Mouse (Mus musculus): ENCODE data around the gene Dolk. TPM values are rescaled to one million over a fixed set of nuclear protein-coding genes. Genes with fewer than 3 reads are reported as not detected.

Dolk gene
- polyA plus RNA-seq, 1 experiment from 2014 or later: 41.2 TPM

- H3K4me3 ChIP-seq (ENCODE audit: low read length): no peak overlapping the region
- 56% methylated on average over 7 of the region's 7 CpGs for WGBS
- H3K9ac ChIP-seq (ENCODE audit: low read depth, low read length): 0 out of 2 replicates have a peak overlapping the region, but pooled peaks have one; percentile 21
- 0 out of 2 replicates have a peak overlapping the region, but pooled peaks have one; percentile 6 for H3K4me2 ChIP-seq (ENCODE audit: low read depth, low read length)
- ATAC-seq: peak; percentile 8; the same call in 1 of the 2 replicates
- no peaks in the 10 kb centered on the region for H3K9me3 ChIP-seq (ENCODE audit: control insufficient read depth, low read length)
- H3K36me3 ChIP-seq (ENCODE audit: control insufficient read depth, insufficient read depth, low read length): peaks cover 27% of the 10 kb centered on the region
- H3K27me3 ChIP-seq (replicated peaks; ENCODE audit: control insufficient read depth, insufficient read depth, low read length): no peaks in the 10 kb centered on the region
- H3K27ac ChIP-seq (ENCODE audit: low read length): peak overlapping the region; percentile 42; the same call in 1 of the 2 replicates
- H3K4me1 ChIP-seq (ENCODE audit: control insufficient read depth, insufficient read depth, low read length): peaks cover 23% of the 10 kb centered on the region
These were observed 41.4 kb downstream of the Dolk start for GRCm38 (mm10) chr2:30244595-30245178.

DNA sequence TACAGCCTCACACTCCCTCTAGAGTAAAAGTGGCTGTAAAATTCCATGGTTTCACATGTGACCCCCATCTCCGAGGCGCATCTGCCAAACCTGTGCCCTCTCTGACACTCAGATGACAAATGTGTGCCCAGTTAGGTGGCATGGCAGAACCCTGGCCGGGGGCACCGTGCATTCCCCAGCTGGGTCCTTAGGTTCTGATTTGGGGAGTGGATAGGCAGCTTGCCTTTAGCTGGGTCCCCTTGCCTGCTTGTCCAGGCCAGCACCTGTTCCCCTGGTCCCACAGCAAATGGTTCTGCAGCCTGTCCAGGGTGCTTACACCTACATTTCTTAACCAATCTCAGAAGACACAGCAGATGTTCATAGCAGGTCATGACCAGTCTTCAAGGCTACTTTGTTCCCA is 42.7 kb downstream of the Dolk start:
- peaks cover 36% of the 10 kb centered on the region for H3K4me1 ChIP-seq (ENCODE audit: control insufficient read depth, insufficient read depth, low read length)
- no peaks in the 10 kb centered on the region for H3K27me3 ChIP-seq (replicated peaks; ENCODE audit: control insufficient read depth, insufficient read depth, low read length)
- no peak overlapping the region for H3K4me3 ChIP-seq (ENCODE audit: low read length)
- peaks cover 24% of the 10 kb centered on the region for H3K36me3 ChIP-seq (ENCODE audit: control insufficient read depth, insufficient read depth, low read length)
- no peak overlapping the region for H3K4me2 ChIP-seq (ENCODE audit: low read depth, low read length)
- no peaks in the 10 kb centered on the region for H3K9me3 ChIP-seq (ENCODE audit: control insufficient read depth, low read length)
- H3K27ac ChIP-seq (ENCODE audit: low read length): no peak overlapping the region
- no peak for ATAC-seq
- H3K9ac ChIP-seq (ENCODE audit: low read depth, low read length): no peak overlapping the region
- 85% methylated on average over 4 of the region's 4 CpGs for WGBS

DNA sequence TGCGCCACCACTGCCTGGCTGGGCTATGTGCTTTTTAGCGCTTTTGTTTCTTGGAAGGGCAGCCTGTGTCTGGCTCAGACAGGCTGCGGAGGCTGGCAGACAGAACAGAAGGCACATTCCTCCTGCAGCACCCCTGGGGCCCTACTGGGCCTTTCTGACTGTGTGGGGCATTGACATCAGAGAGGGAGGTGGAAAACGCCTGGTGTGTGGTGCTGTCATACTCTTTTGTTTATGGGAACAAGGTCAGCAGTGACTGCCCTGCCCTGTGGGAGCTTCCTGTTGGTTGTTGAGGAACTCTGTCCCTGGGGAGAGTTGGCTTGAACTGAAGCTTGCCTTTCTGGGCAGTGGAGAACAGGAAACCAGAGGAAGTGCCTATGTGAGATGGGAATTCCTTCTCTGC is 43.6 kb downstream of the Dolk start:
- no peak overlapping the region for H3K4me2 ChIP-seq (ENCODE audit: low read depth, low read length)
- no peaks in the 10 kb centered on the region for H3K27me3 ChIP-seq (replicated peaks; ENCODE audit: control insufficient read depth, insufficient read depth, low read length)
- peak overlapping the region; percentile 42 for H3K27ac ChIP-seq (ENCODE audit: low read length)
- no peak for ATAC-seq
- peaks cover 22% of the 10 kb centered on the region for H3K36me3 ChIP-seq (ENCODE audit: control insufficient read depth, insufficient read depth, low read length)
- H3K9me3 ChIP-seq (ENCODE audit: control insufficient read depth, low read length): no peaks in the 10 kb centered on the region
- no peak overlapping the region for H3K9ac ChIP-seq (ENCODE audit: low read depth, low read length)
- H3K4me1 ChIP-seq (ENCODE audit: control insufficient read depth, insufficient read depth, low read length): peaks cover 38% of the 10 kb centered on the region
- 44% methylated on average over 4 of the region's 4 CpGs for WGBS
- no peak overlapping the region for H3K4me3 ChIP-seq (ENCODE audit: low read length)

GRCm38 (mm10) chr2:30240267-30240666 is 45.9 kb downstream of the Dolk start, which contains the start of gene Gm28035:
Gene Gm28035, plus strand, starts transcription at chr2:30240567.
- no peak for ATAC-seq
- Histone ChIP-seq H3K4me1 (ENCODE audit: control insufficient read depth, insufficient read depth, low read length) (peaks cover 37% of the 10 kb centered on the region), H3K4me2 (ENCODE audit: low read depth, low read length) (peak within 1 kb of the TSS; percentile 66), H3K36me3 (ENCODE audit: control insufficient read depth, insufficient read depth, low read length) (peaks cover 20% of the 10 kb centered on the region), H3K9ac (ENCODE audit: low read depth, low read length) (peak within 1 kb of the TSS; percentile 92; the same call in 1 of the 2 replicates), H3K27ac (ENCODE audit: low read length) (peak within 1 kb of the TSS; percentile 91), H3K27me3 (replicated peaks; ENCODE audit: control insufficient read depth, insufficient read depth, low read length) (no peaks in the 10 kb centered on the region), H3K4me3 (ENCODE audit: low read length) (peak within 1 kb of the TSS; percentile 76; the same call in 1 of the 2 replicates), H3K9me3 (ENCODE audit: control insufficient read depth, low read length) (no peaks in the 10 kb centered on the region)
- WGBS: 69% methylated on average over 2 of the region's 2 CpGs

DNA sequence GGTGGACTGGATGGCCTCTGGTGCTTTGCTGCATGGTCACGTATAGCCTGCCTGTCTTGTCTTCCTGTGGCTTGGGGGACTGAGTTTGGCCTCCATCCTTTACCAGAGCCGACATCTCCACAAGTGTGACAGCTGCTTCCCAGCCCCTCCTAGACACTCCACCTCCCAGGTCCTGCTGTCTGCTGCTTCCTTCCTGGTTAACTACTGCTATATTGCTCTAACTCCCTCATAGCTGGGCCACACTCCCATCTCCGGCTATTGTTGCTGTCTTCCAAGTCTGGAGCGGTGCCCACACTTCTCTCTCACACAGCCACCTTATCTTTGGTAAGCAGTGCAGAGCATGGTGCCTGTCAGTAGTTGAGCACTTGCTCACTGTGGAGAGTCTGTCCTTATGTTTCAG is 46.4 kb downstream of the Dolk start:
- H3K9ac ChIP-seq (ENCODE audit: low read depth, low read length): peak overlapping the region; percentile 8; the same call in 1 of the 2 replicates
- H3K4me3 ChIP-seq (ENCODE audit: low read length): no peak overlapping the region
- no peak for ATAC-seq
- 59% methylated on average over 4 of the region's 4 CpGs for WGBS
- peaks cover 17% of the 10 kb centered on the region for H3K36me3 ChIP-seq (ENCODE audit: control insufficient read depth, insufficient read depth, low read length)
- peaks cover 37% of the 10 kb centered on the region for H3K4me1 ChIP-seq (ENCODE audit: control insufficient read depth, insufficient read depth, low read length)
- peak overlapping the region; percentile 66; the same call in 1 of the 2 replicates for H3K4me2 ChIP-seq (ENCODE audit: low read depth, low read length)
- H3K9me3 ChIP-seq (ENCODE audit: control insufficient read depth, low read length): no peaks in the 10 kb centered on the region
- H3K27ac ChIP-seq (ENCODE audit: low read length): peak overlapping the region; percentile 91
- H3K27me3 ChIP-seq (replicated peaks; ENCODE audit: control insufficient read depth, insufficient read depth, low read length): no peaks in the 10 kb centered on the region

DNA sequence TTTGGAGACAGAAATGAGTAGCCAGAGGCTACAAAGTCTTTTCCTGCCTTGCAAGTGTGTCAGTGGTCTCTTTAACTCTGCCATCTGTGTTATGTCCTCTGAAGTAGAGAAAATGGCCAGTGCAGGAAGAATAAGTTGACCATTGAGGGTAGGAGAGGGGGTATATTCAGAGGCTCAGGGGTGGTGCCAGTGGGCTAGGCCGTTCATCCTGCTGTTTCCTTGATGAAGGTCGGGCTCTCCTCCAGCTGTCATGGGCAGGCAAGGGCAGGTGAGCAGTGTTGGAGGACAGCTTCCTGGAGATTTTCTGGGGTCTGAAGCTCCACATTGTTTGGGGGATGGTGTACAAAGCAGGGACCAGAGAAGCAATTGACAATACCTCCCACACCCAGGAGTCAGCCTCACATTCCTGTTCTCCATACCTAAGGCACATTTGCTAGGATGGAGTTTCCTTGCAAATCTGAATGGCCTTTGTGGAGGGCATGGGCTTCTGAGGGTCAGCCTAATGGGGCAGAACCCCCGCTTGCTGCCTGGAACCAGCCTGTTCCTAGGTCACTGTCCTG is 47.1 kb downstream of the Dolk start:
- Histone ChIP-seq H3K9me3 (ENCODE audit: control insufficient read depth, low read length) (no peaks in the 10 kb centered on the region), H3K4me1 (ENCODE audit: control insufficient read depth, insufficient read depth, low read length) (peaks cover 31% of the 10 kb centered on the region), H3K36me3 (ENCODE audit: control insufficient read depth, insufficient read depth, low read length) (peaks cover 15% of the 10 kb centered on the region)

GRCm38 (mm10) chr2:30237881-30238280 is 48.3 kb downstream of the Dolk start:
- peak overlapping the region; percentile 91 for H3K27ac ChIP-seq (ENCODE audit: low read length)
- H3K27me3 ChIP-seq (replicated peaks; ENCODE audit: control insufficient read depth, insufficient read depth, low read length): no peaks in the 10 kb centered on the region
- H3K36me3 ChIP-seq (ENCODE audit: control insufficient read depth, insufficient read depth, low read length): peaks cover 12% of the 10 kb centered on the region
- no peaks in the 10 kb centered on the region for H3K9me3 ChIP-seq (ENCODE audit: control insufficient read depth, low read length)
- H3K4me1 ChIP-seq (ENCODE audit: control insufficient read depth, insufficient read depth, low read length): peaks cover 28% of the 10 kb centered on the region
- peak overlapping the region; percentile 76 for H3K4me3 ChIP-seq (ENCODE audit: low read length)
- WGBS: 0% methylated on average over 33 of the region's 42 CpGs
- H3K9ac ChIP-seq (ENCODE audit: low read depth, low read length): peak overlapping the region; percentile 92
- peak; percentile 89 for ATAC-seq
- peak overlapping the region; percentile 66 for H3K4me2 ChIP-seq (ENCODE audit: low read depth, low read length)

More for the DNA sequence above, 47.1 kb downstream of the Dolk start:
- Histone ChIP-seq H3K27ac (ENCODE audit: low read length) (peak overlapping the region; percentile 91), H3K27me3 (replicated peaks; ENCODE audit: control insufficient read depth, insufficient read depth, low read length) (no peaks in the 10 kb centered on the region), H3K4me3 (ENCODE audit: low read length) (peak overlapping the region; percentile 76), H3K9ac (ENCODE audit: low read depth, low read length) (peak overlapping the region; percentile 92), H3K4me2 (ENCODE audit: low read depth, low read length) (peak overlapping the region; percentile 66)
- WGBS: 60% methylated on average over 3 of the region's 3 CpGs
- ATAC-seq: no peak

GRCm38 (mm10) chr2:30237199-30237880 is 48.8 kb downstream of the Dolk start, which contains the start of gene Lrrc8a:
Gene Lrrc8a, plus strand, starts transcription at chr2:30237715.
- ATAC-seq: peak; percentile 94

More at GRCm38 (mm10) chr2:30237199-30237880, 48.8 kb downstream of the Dolk start, which contains the start of gene Lrrc8a:
- Histone ChIP-seq H3K9me3 (ENCODE audit: control insufficient read depth, low read length) (no peaks in the 10 kb centered on the region), H3K4me1 (ENCODE audit: control insufficient read depth, insufficient read depth, low read length) (peaks cover 28% of the 10 kb centered on the region), H3K9ac (ENCODE audit: low read depth, low read length) (peak within 1 kb of the TSS; percentile 92), H3K27me3 (replicated peaks; ENCODE audit: control insufficient read depth, insufficient read depth, low read length) (no peaks in the 10 kb centered on the region), H3K4me2 (ENCODE audit: low read depth, low read length) (peak within 1 kb of the TSS; percentile 66), H3K27ac (ENCODE audit: low read length) (peak within 1 kb of the TSS; percentile 91), H3K36me3 (ENCODE audit: control insufficient read depth, insufficient read depth, low read length) (peaks cover 12% of the 10 kb centered on the region), H3K4me3 (ENCODE audit: low read length) (peak within 1 kb of the TSS; percentile 76)
- under 1% methylated on average over 54 of the region's 67 CpGs for WGBS
